19 mouse cellular contexts compared by ENCODE assay signal in the genomic region with DNA sequence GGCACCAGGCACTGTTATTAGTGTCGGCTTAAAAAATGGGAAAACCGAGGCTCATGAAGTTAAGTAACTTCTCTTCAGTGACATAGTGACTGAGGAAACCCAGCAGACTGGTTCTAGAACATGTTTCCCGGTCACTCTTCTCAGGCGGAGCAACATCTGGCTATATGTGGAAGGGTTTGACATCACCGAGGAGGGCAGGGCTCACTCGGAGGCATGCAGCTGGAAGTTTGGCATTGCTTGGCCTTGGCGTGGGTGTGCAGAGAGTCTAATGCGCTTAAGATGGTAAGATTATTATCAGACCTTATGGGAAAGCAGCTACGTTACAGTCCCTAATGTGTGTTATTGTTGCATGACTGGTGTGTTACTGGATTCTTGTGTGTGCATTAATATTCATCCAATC. TPM values are rescaled to one million over a fixed set of nuclear protein-coding genes. Genes with fewer than 3 reads are reported as not detected.
DNase-seq lines count a peak whose midpoint lies in the region; ATAC-seq lines count a peak whose summit lies in the region.
"Had no signal": no experiment of that assay in that cellular context is flagged by ENCODE, and none has a peak within 500 bp of the region (broad histone marks: within the 10 kb centered on the region; RNA-seq: fewer than 3 reads in every experiment).

No protein-coding gene starts in this region.

- no peak overlapping the region for H3K27ac ChIP-seq in midbrain, embryonic 11.5 days (ENCODE audit: low read depth, low read length)
- no peak overlapping the region for H3K27ac ChIP-seq in midbrain, embryonic 15.5 days

- no peaks in the 10 kb centered on the region for H3K4me1 ChIP-seq in midbrain, embryonic 11.5 days (ENCODE audit: control insufficient read depth, insufficient read depth, low read length)
- no peaks in the 10 kb centered on the region for H3K4me1 ChIP-seq in midbrain, embryonic 15.5 days

- H3K27me3 ChIP-seq in midbrain, embryonic 11.5 days (ENCODE audit: control insufficient read depth, insufficient read depth, low read length), result no peaks in the 10 kb centered on the region
- H3K27me3 ChIP-seq in midbrain, embryonic 15.5 days (replicated peaks), result no peaks in the 10 kb centered on the region
- H3K27me3 ChIP-seq: CH12.LX, Patski had no signal

- no peaks in the 10 kb centered on the region for H3K36me3 ChIP-seq in midbrain, embryonic 11.5 days (ENCODE audit: control insufficient read depth, insufficient read depth, low read length)
- no peaks in the 10 kb centered on the region for H3K36me3 ChIP-seq in midbrain, embryonic 15.5 days (replicated peaks)
- H3K36me3 ChIP-seq: G1E had no signal

- no peak overlapping the region for H3K4me2 ChIP-seq in midbrain, embryonic 11.5 days
- no peak overlapping the region for H3K4me2 ChIP-seq in midbrain, embryonic 15.5 days

- WGBS in midbrain, embryonic 11.5 days, result 90% methylated on average over 9 of the region's 9 CpGs
- 91% methylated on average over 9 of the region's 9 CpGs for WGBS in midbrain, embryonic 15.5 days

- H3K4me3 ChIP-seq in midbrain, embryonic 11.5 days (ENCODE audit: low read depth, low read length), result no peak overlapping the region
- H3K4me3 ChIP-seq in midbrain, embryonic 15.5 days, result no peak overlapping the region

- H3K9ac ChIP-seq in midbrain, embryonic 11.5 days (ENCODE audit: low read length), result no peak overlapping the region
- H3K9ac ChIP-seq in midbrain, embryonic 15.5 days, result no peak overlapping the region

- ATAC-seq in midbrain, embryonic 11.5 days (ENCODE audit: low FRiP score), result no peak
- ATAC-seq in midbrain, embryonic 15.5 days (replicated peaks), result no peak
- ATAC-seq: activated CD4-positive, CD25-positive, alpha-beta regulatory T cell, adult 4 months; CD4-positive, CD25-positive, alpha-beta regulatory T cell, adult 4 months; Patski had no signal

- DNase-seq in midbrain, embryonic 11.5 days (ENCODE audit: low spot score, missing footprints), result peak; percentile 37
- DNase-seq in fat pad, adult 2 months (ENCODE audit: extremely low read depth, low read depth, low spot score), result peak; percentile 94
- DNase-seq in thymus, postnatal 4 days, result no peak
- DNase-seq: adrenal gland, adult 2 months; adrenal gland, adult 8-10 months; adrenal gland, postnatal 10 days; adrenal gland, postnatal 14 days; adrenal gland, postnatal 25 days; adrenal gland, postnatal 36 days; B cell, adult 2 months; cerebellum, adult 11 months; cerebellum, adult 11-12 months; cerebellum, adult 18-20 months had no signal

- no peaks in the 10 kb centered on the region for H3K9me3 ChIP-seq in midbrain, embryonic 11.5 days (ENCODE audit: control insufficient read depth, low read length)
- no peaks in the 10 kb centered on the region for H3K9me3 ChIP-seq in midbrain, embryonic 15.5 days
- H3K9me3 ChIP-seq: G1E had no signal

RNA-seq across cellular contexts. Expression of a gene that starts 5.8 kb away (rescaled TPM):
- 1.0 and 1.4 TPM in 2 replicates for polyA plus RNA-seq in midbrain, embryonic 11.5 days (2014; fragmentation: Nextera tagmentation; extraction: Ambion mirVana)
- polyA plus RNA-seq in midbrain, embryonic 15.5 days (2015; fragmentation: Nextera tagmentation; extraction: Ambion mirVana), result 0.43 TPM in 2 replicates
- polyA plus RNA-seq: G1E, Patski had no signal
